Mouse (Mus musculus) heart, embryonic 14.5 days (tissue): ENCODE data around the gene Art2b. TPM values are rescaled to one million over a fixed set of nuclear protein-coding genes. Genes with fewer than 3 reads are reported as not detected.
"Not testable (repeated sequence)": the region's sequence is repeated elsewhere in the genome, so short reads cannot be mapped to it uniquely, and the experiment has no call there.

Experiments
- ATAC-seq: fragments of 200-750 bp; cut with Nextera tagmentation; 2 replicates; pipeline ENCODE4 v1.8.0; 2017; ENCODE audit warnings: low read depth, moderate TSS enrichment; ENCODE audit not compliant: insufficient number of reproducible peaks, insufficient read depth, low FRiP score
- H3K27ac ChIP-seq, 2 experiments: fragments of 200-500 bp in 1 of 2; fragments of 300-500 bp in 1 of 2; sonication (generic) in 1 of 2; replicated peaks in 1 of 2; 2 replicates each; pipeline ENCODE4 v1.5.1; 2012 to 2014; ENCODE audit warnings: low read depth in 2 of 2, low read length in 2 of 2, control low read depth in 1 of 2, mild to moderate bottlenecking in 1 of 2, mixed read lengths in 1 of 2; ENCODE audit not compliant: control insufficient read depth in 1 of 2, insufficient read depth in 1 of 2
- H3K27me3 ChIP-seq: fragments of 300-500 bp; sonication (generic); 2 replicates; pipeline ENCODE4 v1.6.1; 2014; ENCODE audit warnings: mild to moderate bottlenecking, low read length, control low read depth; ENCODE audit not compliant: control insufficient read depth, insufficient read depth
- H3K36me3 ChIP-seq: fragments of 300-500 bp; sonication (generic); 2 replicates; pipeline ENCODE4 v1.6.1; 2014; ENCODE audit warnings: mild to moderate bottlenecking, control low read depth, low read length, mixed read lengths; ENCODE audit not compliant: control insufficient read depth, insufficient read depth
- H3K4me1 ChIP-seq, 2 experiments: fragments of 200-500 bp in 1 of 2; fragments of 300-500 bp in 1 of 2; sonication (generic) in 1 of 2; 2 replicates each; pipeline ENCODE4 v1.6.1; 2012 to 2014; ENCODE audit warnings: low read length in 2 of 2, control low read depth in 1 of 2, mixed read lengths in 1 of 2; ENCODE audit not compliant: control insufficient read depth in 2 of 2, insufficient read depth in 2 of 2
- H3K4me2 ChIP-seq: fragments of 300-500 bp; sonication (generic); 2 replicates; pipeline ENCODE4 v1.6.1; 2014; ENCODE audit warnings: mild to moderate bottlenecking, low read length
- H3K4me3 ChIP-seq, 2 experiments: fragments of 200-500 bp in 1 of 2; fragments of 300-500 bp in 1 of 2; sonication (generic) in 1 of 2; 2 replicates each; pipeline ENCODE4 v1.5.1; 2012 to 2014; ENCODE audit warnings: low read length in 2 of 2, mild to moderate bottlenecking in 2 of 2, control low read depth in 1 of 2, low read depth in 1 of 2, moderate library complexity in 1 of 2; ENCODE audit not compliant: control insufficient read depth in 1 of 2, insufficient read depth in 1 of 2
- H3K9ac ChIP-seq: fragments of 300-500 bp; sonication (generic); 2 replicates; pipeline ENCODE4 v1.6.1; 2014; ENCODE audit warnings: mild to moderate bottlenecking, low read length
- H3K9me3 ChIP-seq: fragments of 300-500 bp; sonication (generic); 2 replicates; pipeline ENCODE4 v1.6.1; 2016; ENCODE audit warnings: low read length, control low read depth; ENCODE audit not compliant: control insufficient read depth
- WGBS: fragments of 180-500 bp; shearing (Covaris S2); extraction: QIAGEN DNeasy Blood & Tissue Kit; methylation state at CpG from one replicate; pipeline ENCODE4 v1.1.7; 2014; 5-methylcytosine and 5-hydroxymethylcytosine counted together
- polyA plus RNA-seq: library from polyadenylated mRNA; unstranded; fragments of >200 nt; fragmentation: Nextera tagmentation; extraction: Ambion mirVana; gene quantifications from 2 replicates; pipeline ENCODE4 v1.2.1, GENCODE M21; 2014

The Art2b gene
- polyA plus RNA-seq, 1 experiment from 2014 or later = not detected

DNA sequence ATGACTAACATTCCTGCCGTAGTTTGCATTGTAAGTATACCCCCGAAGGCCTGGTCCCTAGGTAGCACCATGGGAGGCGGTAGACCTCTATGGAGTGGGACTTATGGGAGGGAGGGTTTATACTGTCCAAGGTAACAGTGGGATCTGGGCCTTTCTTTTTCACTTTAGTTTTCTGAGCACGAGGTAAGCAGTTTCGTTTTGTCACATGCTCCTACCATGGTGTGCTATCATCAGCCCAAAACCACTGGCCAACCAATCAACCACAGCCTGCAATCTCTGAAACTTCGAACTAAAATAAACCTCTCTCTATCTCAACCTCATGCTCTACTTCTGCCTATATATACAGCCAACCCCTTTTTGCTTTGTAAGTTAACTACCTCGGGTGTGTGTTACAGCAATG lies 32.9 kb upstream of the Art2b start:
- WGBS = 74% methylated on average over 7 of the region's 7 CpGs
- ATAC-seq = no peak
- no peaks in the 10 kb centered on the region for H3K27me3 ChIP-seq

DNA sequence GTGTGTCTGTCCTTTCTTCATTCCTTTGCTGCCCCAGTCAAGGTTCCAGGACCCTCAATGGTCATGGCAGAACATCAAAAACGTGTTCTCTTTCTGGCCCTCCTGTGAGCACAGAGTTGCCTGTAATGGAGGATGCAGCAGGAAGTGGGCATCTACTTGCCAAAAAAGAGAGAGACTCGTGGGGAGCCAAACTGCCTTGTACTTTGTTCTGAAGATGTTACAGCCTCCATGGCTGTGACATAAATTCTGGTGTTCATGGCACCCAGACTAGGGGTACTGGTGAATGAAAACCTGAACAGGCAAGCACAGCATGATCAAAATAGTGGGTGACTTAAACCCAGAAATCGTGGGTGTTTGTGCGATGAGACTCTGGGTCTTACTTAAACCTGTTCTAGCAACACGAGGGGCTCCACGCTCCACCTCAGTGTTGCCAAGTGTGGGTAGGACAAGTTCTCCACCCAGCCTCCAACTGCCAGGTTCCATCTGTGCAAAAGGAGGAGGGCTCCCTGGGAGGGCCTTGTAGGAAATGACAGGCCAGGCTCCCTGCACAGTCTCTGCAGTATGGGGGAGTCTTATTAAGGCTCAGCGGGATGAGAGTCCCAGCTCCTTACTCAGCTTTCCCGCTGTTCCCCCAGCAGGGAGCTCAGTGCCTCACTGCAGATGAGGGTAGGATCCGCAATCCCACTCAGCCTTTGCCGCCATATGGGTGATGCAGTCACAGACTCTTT lies 32.2 kb upstream of the Art2b start:
- no peak for ATAC-seq
- H3K9me3 ChIP-seq = no peaks in the 10 kb centered on the region
- H3K4me1 ChIP-seq = peaks cover 0 to 3% of the 10 kb centered on the region in 2 experiments; a peak in 2 of 4 replicates
- H3K27ac ChIP-seq = no peak overlapping the region
- H3K4me2 ChIP-seq = no peak overlapping the region
- H3K27me3 ChIP-seq = no peaks in the 10 kb centered on the region
- WGBS = 71% methylated on average over 10 of the region's 10 CpGs
- no peaks in the 10 kb centered on the region for H3K36me3 ChIP-seq
- H3K4me3 ChIP-seq = no peak overlapping the region
- no peak overlapping the region for H3K9ac ChIP-seq

More for the DNA sequence above, 32.9 kb upstream of the Art2b start:
- H3K9me3 ChIP-seq = no peaks in the 10 kb centered on the region
- H3K9ac ChIP-seq = no peak overlapping the region
- peaks cover 0 to 3% of the 10 kb centered on the region in 2 experiments; a peak in 2 of 4 replicates for H3K4me1 ChIP-seq
- no peaks in the 10 kb centered on the region for H3K36me3 ChIP-seq
- no peak overlapping the region for H3K27ac ChIP-seq
- H3K4me2 ChIP-seq = no peak overlapping the region
- no peak overlapping the region for H3K4me3 ChIP-seq

DNA sequence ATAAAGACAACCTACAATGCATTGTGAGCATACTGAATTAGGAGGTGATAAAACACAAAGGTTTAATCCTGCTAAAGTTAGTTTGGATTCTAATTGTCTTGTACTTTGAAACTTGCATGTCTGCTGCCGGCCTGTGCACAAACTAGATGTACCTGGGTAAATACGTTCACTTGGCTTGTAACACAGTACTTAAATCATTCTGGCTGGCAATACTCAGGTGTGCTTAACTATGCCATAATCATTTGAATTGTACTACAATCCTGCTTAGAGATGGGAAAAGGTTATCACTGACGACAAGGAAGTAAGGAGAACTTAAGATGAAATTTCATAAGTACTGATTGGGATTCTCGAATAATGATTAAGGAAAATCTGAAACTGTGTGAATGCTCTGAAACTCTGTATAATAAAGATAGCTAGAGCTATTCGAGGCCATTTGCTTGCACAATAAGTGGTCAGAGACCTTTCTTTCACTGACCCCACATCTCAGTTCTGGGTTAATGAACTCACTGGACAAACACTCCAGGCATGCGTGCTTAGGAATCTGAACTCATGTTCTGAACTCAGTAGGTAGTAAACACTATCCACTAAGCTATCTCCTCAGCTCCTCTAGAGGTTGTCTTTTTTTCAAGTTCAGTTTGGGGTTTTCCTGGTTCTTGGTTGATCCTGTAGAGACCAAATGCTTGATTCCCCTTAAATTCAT lies 30.9 kb upstream of the Art2b start:
- ATAC-seq = no peak
- no peak overlapping the region for H3K4me3 ChIP-seq
- H3K4me1 ChIP-seq = peaks cover 0 to 3% of the 10 kb centered on the region in 2 experiments; a peak in 2 of 4 replicates
- WGBS = 66% methylated on average over 6 of the region's 6 CpGs
- no peaks in the 10 kb centered on the region for H3K27me3 ChIP-seq
- no peak overlapping the region for H3K9ac ChIP-seq
- no peak overlapping the region for H3K4me2 ChIP-seq
- H3K9me3 ChIP-seq = no peaks in the 10 kb centered on the region
- H3K36me3 ChIP-seq = no peaks in the 10 kb centered on the region
- H3K27ac ChIP-seq = no peak overlapping the region

DNA sequence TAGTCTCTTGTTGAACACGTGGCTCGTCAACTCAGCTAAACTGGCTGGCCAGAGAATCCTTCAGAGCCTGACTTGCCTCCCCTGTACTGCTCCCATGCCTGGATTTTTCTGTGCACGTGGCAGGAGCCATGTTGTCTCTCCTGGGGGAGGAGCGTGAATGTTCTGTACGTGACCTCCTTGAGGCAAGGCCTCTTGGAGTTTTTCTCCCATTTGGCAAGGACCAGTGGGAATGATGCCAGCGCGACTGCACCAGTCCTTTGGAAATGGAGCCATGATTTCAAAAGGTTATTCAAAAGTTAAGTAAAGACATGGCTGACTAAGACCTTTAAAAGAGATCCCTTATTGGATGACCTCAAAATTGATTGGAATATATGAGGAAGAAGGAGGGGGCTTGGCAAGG lies 30.0 kb upstream of the Art2b start:
- Histone ChIP-seq H3K27me3 (no peaks in the 10 kb centered on the region), H3K4me2 (no peak overlapping the region), H3K9me3 (0 out of 2 replicates have a peak, but pooled peaks cover 1% of the 10 kb centered on the region), H3K36me3 (no peaks in the 10 kb centered on the region), H3K4me3 (no peak overlapping the region), H3K27ac (no peak overlapping the region), H3K9ac (no peak overlapping the region), H3K4me1 (peaks cover 0 to 3% of the 10 kb centered on the region in 2 experiments; a peak in 2 of 4 replicates)
- ATAC-seq = no peak
- WGBS = 79% methylated on average over 7 of the region's 7 CpGs

DNA sequence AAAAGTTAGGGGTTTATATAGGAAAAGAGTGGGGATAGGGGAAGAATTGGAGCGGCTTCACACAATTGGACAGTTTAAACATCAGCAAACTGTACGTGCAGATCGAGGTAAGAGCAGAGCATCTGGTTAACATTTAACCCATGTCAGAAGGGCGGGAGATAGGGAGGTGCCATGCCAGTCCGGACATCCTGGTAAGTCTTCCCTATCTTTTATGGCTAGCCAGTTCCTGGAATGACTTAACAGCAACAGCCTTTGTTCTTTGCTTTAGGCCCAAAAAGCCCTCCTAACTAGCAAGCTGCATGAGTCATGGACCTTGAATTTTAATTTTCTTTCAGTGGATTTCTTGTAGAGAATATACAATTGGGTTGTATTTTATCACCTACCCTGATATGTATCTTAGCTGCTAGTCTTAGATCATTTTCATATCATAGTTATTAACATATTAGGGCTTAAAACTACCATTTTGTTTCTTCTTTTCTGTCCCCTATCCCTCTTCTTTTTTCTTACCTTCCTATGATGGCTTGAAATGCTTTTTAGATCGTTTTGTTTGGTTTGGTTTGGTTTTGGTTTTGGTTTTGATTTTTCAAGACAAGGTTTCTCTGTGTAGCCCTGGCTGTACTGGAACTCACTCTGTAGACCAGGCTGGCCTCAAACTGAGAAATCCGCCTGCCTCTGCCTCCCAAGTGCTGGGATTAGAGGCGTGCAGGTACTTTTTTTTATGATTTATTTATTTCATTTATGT lies 27.6 kb upstream of the Art2b start:
- not testable (repeated sequence) for H3K4me1 ChIP-seq, H3K9ac ChIP-seq, H3K27me3 ChIP-seq, H3K9me3 ChIP-seq, H3K4me3 ChIP-seq, ATAC-seq, H3K4me2 ChIP-seq, H3K27ac ChIP-seq, H3K36me3 ChIP-seq
- WGBS = 69% methylated on average over 8 of the region's 8 CpGs

DNA sequence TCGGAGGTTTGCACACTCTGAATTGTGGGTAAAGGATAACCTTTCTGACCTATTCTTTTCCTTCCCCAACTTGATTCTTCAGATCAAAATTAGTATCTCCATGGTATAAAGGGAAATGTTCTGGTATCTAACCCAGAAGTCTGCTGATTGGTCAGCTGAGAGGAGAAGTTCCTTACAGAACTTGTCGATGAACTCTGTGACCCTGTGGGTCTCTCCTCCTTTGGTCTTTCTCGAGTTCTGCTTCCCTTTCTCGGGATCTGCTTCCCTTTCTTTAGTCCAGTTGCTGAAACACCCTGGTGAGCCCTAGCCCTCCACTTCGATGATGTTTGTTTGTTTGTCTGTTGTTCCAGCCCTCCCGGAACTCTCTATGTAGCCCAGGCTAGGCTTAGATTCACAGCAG lies 22.4 kb upstream of the Art2b start:
- no peak for ATAC-seq
- H3K9ac ChIP-seq = no peak overlapping the region
- H3K4me2 ChIP-seq = no peak overlapping the region
- H3K27me3 ChIP-seq = no peaks in the 10 kb centered on the region
- H3K36me3 ChIP-seq = no peaks in the 10 kb centered on the region
- no peak overlapping the region for H3K27ac ChIP-seq
- 0 out of 2 replicates have a peak, but pooled peaks cover 3% of the 10 kb centered on the region for H3K9me3 ChIP-seq
- 67% methylated on average over 6 of the region's 6 CpGs for WGBS
- no peaks in the 10 kb centered on the region for H3K4me1 ChIP-seq
- no peak overlapping the region for H3K4me3 ChIP-seq

DNA sequence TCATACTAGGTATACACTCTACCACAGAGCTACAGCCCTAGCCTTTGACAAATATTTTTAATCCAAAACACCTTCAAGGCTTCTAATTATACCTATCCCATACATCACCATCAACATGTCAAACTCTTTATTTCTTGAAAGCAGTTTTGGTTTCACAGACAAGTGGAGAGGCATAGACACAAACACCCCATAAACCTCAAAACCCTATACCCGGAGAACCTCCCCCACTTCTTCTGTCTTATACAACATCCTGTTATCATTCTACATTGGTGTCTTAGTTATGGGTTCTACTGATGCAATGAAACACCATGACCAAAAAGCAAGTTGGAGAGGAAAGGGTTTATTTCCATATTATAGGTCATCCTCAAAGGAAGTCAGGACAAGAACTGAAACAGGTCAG lies 15.0 kb upstream of the Art2b start:
- 83% methylated on average over 1 of the region's 1 CpGs for WGBS
- no peaks in the 10 kb centered on the region for H3K27me3 ChIP-seq
- no peaks in the 10 kb centered on the region for H3K9me3 ChIP-seq
- ATAC-seq = no peak
- H3K9ac ChIP-seq = no peak overlapping the region
- no peak overlapping the region for H3K4me3 ChIP-seq
- no peaks in the 10 kb centered on the region for H3K4me1 ChIP-seq
- no peak overlapping the region for H3K27ac ChIP-seq
- H3K4me2 ChIP-seq = no peak overlapping the region
- H3K36me3 ChIP-seq = no peaks in the 10 kb centered on the region
